Mouse (Mus musculus) embryo, embryonic 11.5 days (tissue): Measurements from ENCODE around the gene Srd5a2.

Experiments
- DNase-seq: peaks from one replicate; pipeline ENCODE4 v3.0.0-alpha.2; 2012; ENCODE audit warnings: low read depth, low spot score

The Srd5a2 gene

GRCm38 (mm10) chr17:73985936-73986335 is 61.8 kb downstream of the Srd5a2 start:
- no peak for DNase-seq

DNA sequence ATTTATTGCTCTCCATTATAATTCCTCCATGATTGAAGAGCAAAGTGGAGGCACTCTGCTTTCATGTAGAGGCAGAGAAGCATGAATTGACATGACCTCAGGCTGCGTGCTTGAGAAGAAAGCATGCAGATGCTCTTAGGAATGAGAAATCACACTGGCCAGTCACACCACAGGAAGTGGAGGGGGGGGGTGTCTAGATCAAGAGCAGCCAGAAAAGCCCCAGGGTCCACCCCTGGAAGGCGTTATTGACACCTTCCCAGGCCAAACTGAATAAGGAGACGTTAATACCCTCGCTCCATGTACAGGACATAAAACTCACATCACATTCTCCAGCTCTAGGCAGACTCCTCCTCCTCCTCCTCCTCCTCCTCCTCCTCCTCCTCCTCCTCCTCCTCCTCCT is 63.2 kb downstream of the Srd5a2 start:
- DNase-seq, result peak; percentile 30

DNA sequence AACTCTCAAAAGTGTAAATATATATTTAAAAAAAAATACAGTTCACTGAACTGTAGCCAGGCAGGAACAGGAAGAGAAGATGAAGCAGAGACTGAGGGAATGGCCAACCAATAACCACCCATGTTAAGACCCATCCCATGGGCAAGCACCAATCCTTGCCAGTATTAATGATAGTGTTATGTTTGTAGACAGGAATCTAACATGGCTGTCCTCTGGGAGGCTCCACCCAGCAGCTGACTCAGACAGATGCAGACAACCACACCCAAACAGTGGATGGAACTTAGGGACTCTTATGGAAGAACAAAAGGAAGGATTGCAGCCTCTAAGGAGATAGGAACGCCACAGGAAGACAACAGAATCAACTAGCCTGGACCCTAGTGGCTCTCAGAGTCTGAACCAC is 64.8 kb downstream of the Srd5a2 start:
- DNase-seq, result no peak

- no peak for DNase-seq
These were observed 71.7 kb downstream of the Srd5a2 start for GRCm38 (mm10) chr17:73976066-73976465.

- no peak for DNase-seq
These were observed 75.1 kb downstream of the Srd5a2 start for GRCm38 (mm10) chr17:73972648-73973047.

DNA sequence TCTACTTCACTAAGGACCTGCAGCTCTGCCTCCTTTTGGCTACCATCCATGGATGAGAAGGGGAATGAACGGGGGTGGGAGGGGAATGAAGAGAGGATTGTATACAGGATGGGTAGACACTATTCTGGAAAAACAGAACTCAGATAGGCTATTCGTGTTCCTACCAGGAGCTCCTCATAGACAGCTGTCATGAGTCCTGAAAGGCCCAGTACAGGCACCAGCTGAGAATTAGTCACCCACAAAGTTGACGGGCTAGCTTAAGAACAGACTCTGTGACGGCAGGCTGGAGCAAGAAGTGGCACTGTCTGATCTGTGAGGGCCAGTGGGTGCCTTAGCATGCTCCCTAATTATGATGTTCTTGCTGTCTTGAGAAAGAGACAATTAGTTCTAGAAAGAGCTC is 76.4 kb downstream of the Srd5a2 start:
- no peak for DNase-seq

DNA sequence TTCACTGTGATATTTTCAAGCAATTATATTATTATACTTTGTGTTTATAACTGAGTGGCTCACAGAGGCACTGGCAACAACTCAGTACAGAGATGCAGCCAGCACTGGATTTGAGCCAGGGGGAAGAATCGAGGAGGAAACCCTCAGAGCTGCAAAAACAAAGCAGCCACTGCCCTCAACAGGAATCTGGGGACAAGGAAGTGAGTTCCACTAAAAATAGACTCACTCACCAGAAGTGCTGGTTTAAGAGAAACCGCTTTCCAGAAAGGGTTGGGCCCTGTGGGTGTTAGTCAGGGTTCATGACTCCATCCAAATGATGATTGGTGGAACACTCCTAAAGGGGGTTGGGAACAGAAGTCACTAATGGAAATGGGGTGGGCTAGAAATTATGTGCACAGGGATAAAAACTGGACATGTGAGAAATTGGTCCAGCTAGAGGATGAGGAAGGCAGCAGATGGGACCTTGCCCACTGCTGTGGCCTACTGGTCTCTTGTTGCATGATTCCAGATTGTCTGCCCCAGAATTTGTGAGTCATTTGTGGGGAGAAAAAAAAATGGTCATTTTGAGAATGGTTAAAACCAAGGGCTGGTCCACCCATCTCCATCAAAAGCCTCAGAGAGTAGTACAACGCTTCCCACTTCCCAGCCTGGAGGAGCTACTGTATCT is 77.2 kb downstream of the Srd5a2 start:
- DNase-seq, result no peak
